Mouse (Mus musculus): ENCODE results near the gene Tbc1d8.

Tbc1d8 gene

GRCm38 (mm10) chr1:39445303-39446050 lies 33.1 kb downstream of the Tbc1d8 start:
- DNase-seq (ENCODE audit: low read depth): no peak

GRCm38 (mm10) chr1:39443764-39444163 lies 34.8 kb downstream of the Tbc1d8 start:
- no peak for DNase-seq (ENCODE audit: low read depth)

GRCm38 (mm10) chr1:39441686-39442085 lies 36.9 kb downstream of the Tbc1d8 start:
- DNase-seq (ENCODE audit: low read depth): no peak

DNA sequence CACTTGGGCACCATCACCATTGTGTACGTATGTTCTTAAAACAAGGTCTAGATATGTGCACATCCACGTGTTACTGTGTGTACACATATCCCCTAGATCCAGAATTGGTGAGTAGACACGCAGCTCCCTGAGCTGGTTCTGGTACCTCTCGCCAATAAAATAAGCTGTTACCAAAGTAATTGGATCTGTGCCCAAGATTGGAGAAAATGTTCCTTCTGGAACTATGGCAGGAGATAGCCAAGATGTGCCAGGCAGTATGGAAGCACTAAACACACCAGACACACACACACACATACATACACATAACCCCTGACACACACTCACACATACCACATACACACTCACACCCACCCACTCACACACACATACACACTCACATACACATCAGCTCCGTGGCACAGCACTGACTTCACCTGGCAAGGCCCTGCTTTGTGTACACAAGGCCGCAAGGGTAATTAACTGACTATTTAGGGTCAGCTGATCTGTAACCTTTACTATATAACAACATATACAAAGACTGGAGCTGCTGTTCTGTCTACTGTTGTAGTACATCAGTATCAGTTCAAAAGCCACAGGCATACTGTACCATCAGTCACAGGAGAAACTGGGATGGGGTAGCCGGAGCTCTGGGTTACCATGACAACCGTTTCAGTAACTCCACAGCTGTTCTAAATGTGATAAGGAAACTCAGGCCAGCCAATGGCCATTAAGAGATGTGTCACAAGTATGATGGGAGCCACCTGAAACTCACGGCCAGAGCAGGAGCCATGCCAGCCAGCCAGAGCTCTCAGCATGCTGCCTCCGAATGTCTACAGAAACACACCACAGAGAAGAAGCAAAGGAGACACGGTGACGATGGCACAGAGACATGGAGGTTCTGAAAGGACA lies 38.6 kb downstream of the Tbc1d8 start:
- no peak for DNase-seq (ENCODE audit: low read depth)

GRCm38 (mm10) chr1:39438629-39439028 lies 39.9 kb downstream of the Tbc1d8 start:
- no peak for DNase-seq (ENCODE audit: low read depth)

- DNase-seq (ENCODE audit: low read depth): no peak
These were observed 44.3 kb downstream of the Tbc1d8 start for GRCm38 (mm10) chr1:39434264-39434663.

- no peak for DNase-seq (ENCODE audit: low read depth)
These were observed 48.5 kb downstream of the Tbc1d8 start for GRCm38 (mm10) chr1:39430020-39430419.

DNA sequence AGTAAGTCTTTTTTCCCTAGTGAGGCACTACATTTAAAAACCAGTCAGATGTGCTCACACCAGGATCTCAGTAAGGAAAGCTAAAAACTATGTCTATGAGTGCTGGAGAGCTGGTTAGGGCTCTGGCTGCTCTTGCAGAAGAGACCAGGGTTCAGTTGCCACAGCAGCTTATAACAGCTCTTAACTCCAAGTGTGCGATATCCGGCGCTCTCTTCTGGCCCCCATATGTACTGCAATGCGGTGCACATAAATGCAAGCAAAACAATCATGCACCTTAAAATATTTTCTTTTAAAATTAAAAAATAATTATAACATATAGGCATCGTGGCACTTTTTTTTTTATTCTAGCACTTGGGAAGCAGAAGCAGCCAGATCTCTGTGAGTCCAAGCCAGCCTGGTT lies 49.5 kb downstream of the Tbc1d8 start:
- no peak for DNase-seq (ENCODE audit: low read depth)

- no peak for DNase-seq (ENCODE audit: low read depth)
These were observed 50.3 kb downstream of the Tbc1d8 start for GRCm38 (mm10) chr1:39428280-39428679.

- no peak for DNase-seq (ENCODE audit: low read depth)
These were observed 53.1 kb downstream of the Tbc1d8 start for GRCm38 (mm10) chr1:39425497-39425896.

DNA sequence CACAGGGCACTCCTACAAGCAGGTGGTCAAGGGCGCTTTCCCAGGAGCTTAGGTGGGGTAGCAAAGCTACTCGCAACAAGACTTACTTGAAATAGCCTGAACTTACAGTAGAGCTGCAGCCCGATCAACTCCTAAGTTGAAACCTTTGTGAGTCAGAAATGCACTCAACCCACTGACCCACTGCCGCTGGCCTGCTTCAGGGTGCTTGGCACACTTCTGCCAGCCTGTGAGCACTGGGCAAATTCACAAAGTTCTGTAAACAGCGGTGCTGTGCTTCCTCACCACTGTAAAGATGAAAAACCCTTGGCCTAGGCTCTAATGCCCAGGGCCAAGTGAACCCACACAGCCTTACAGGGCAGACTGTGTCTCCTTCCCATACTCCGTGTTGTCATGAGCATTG lies 57.6 kb downstream of the Tbc1d8 start:
- no peak for DNase-seq (ENCODE audit: low read depth)

DNA sequence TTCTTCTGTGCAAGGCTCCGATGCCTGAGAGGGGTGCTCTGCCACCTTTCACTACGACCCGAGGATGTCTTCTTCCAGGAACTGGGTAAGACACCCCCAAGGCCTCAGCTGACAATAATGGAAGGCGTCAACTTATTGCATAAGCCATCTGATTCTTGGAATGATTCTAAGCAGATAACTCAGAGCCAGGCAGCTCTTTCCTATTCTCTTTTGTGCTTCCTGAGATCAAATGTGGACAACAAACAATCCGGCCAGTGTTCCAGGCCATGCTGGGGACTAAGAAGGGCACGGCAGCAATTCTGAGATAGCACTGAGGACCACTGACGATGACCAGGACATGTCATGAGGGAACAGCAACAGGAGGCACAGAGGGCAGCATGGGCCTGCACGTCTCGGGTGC lies 59.7 kb downstream of the Tbc1d8 start:
- no peak for DNase-seq (ENCODE audit: low read depth)

GRCm38 (mm10) chr1:39417817-39418216 lies 60.7 kb downstream of the Tbc1d8 start:
- DNase-seq (ENCODE audit: low read depth): no peak

DNA sequence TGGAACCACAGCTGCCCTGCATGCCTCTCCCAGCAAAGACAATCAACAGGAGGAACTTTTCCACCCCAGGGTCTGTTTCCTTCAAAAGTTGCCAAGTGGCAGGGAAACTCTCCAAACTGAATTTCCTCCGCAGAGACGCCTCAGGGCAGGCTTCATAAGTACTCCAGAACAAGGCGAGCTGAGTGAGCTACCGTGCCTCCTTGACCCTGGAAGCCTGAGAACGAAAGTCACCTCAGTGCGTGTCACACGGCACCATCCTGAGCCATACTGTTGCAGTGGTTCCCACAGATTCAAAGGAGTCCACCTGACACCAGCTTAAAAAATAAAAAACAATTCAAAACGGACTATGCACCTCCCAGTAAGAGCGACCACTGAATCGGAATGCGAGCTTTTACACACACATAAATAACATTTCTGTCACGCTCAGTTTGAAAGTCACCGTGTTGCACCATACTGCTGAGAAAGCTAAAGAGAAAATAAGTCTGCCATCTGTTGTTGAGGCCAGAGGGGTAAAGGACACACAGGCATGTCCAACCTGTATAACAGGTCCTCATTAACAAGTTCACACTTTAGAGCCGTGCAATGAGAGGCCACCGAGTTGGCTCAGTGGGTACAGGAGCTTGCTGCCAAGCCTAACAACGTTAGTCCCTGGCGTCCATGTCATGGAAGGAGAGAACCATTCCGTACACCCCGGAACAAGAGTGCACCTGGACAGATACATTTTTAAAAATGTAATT lies 68.3 kb downstream of the Tbc1d8 start:
- DNase-seq (ENCODE audit: low read depth): no peak

DNA sequence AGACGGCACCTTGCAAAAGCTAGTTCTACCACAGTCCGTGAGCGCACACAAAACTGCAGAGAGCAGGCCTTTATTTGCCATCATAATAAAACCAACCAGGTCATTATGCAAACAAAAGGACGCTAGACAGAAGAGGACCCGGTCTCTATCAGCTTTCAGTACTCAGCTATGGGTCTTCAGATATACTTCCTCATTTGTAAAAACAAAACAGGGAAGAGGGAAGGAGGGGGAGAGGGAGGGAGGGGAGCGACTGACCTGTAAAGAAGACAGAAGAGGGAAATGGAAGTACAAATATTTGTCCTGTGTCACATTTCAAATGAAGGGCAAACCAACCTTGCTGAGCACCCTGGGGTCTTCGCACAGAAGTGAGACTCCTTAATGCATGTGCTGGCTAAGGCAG lies 69.9 kb downstream of the Tbc1d8 start:
- no peak for DNase-seq (ENCODE audit: low read depth)

GRCm38 (mm10) chr1:39408123-39408522 lies 70.4 kb downstream of the Tbc1d8 start:
- no peak for DNase-seq (ENCODE audit: low read depth)

DNA sequence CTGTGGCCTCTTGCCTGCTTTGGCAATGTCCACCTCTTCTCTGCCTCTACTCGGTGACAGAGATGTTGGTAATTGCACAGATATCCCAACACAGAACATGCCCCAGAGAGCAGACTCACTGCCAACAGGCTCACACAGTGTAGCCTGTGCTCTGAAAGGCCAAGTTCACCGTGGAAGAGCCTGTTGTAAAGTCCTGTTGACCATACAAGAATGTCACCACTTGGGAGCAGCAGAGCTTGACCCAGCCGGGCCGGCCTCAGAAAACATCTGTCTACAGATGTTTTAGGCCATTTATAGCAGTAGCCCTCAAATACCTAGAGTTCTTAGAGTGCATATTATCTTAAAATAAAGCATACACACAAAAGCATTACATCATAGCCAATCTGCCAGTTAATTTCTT lies 71.4 kb downstream of the Tbc1d8 start:
- no peak for DNase-seq (ENCODE audit: low read depth)

GRCm38 (mm10) chr1:39400173-39400572 lies 78.4 kb downstream of the Tbc1d8 start:
- no peak for DNase-seq (ENCODE audit: low read depth)

DNA sequence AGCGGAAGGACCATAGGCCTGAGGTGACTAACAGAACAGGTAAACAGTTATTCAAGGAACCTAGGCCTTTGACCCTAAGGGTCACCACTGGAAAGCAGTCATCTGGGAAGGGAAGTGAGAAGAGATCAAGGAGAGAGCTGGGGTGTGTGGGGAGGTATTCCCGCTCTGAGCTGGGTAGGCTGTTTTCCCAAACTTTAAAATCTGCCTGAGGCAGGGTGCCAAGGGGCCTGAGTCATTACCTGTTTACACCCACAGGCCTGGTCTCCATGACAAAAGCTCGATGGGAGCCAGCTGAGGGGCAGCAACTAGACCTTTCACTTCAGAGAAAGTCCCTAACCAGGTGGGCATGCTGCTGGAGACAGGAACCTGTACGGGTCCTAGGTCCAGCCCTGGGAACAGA lies 79.3 kb downstream of the Tbc1d8 start:
- DNase-seq (ENCODE audit: low read depth): peak; percentile 45

DNA sequence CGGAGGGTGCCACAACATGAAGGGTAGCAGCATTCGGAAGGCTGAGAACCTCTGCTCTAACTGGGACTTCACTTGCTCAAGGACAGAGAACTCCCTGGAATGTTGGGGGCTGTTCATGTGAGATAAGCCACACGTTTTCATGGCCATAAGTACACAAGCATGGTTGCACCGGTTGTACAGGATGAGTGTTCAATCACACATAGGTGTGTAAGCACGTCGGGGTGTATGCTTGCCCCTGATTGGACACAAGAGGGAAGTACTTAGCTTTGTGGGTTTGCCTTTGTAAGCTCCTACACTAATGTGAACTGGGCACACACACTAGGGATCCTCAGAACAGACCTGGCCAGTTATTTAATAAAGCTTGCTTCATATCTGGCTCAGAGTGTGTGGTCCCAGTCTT lies 80.3 kb downstream of the Tbc1d8 start:
- no peak for DNase-seq (ENCODE audit: low read depth)

DNA sequence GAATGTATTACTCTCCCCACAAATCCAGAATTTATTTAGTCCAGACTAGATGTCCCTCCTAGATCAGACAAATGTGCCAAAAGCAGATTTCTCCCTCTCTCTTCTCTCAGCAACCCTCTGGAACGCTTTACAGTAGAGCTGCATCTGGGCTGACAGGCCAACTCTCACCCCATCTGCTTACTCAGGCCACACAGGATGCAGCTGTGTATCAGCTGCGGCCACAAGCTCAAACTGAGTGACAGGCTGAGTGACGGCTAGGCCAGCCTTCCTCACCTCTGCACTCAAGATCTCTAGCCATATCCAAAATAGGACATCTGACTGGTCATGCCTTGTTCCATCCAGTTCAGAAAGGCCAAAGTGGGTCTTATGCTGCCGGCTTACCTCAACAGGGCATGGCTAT lies 82.2 kb downstream of the Tbc1d8 start:
- DNase-seq (ENCODE audit: low read depth): no peak

DNA sequence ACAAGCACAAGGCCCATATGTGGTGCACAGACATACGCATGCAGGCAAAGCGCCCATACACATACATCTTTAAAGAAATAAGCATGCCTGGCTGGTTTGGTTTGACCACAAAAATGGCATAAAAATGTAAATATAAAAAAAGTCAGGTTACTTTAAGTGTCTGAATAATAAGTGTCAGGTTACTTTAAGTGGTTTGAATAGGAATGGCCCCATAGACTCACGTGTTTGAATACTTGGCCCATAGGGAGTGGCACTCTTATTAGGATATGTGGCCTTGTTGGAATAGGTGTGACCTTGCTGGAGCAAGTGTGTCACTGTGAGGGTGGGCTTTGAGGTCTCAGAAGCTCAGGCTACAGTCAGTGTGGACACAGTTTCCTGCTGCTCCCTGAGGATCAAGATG lies 83.9 kb downstream of the Tbc1d8 start:
- no peak for DNase-seq (ENCODE audit: low read depth)

- DNase-seq (ENCODE audit: low read depth): no peak
These were observed 84.5 kb downstream of the Tbc1d8 start for GRCm38 (mm10) chr1:39394096-39394495.

All from fibroblast of lung, adult 2 months (primary cell).